Mouse (Mus musculus) heart, adult 2 months (tissue): ENCODE results near the gene Dmrtb1.

Source experiments
- CTCF ChIP-seq: fragments of 200-600 bp; IDR thresholded peaks from 2 replicates; pipeline ENCODE4 v1.8.1; 2022; ENCODE audit warnings: antibody characterized with exemption, mild to moderate bottlenecking, moderate library complexity
- POLR2A ChIP-seq: fragments of 200-500 bp; IDR thresholded peaks from 2 replicates; pipeline ENCODE4 v1.6.1; 2011; ENCODE audit warnings: mild to moderate bottlenecking, low read depth, low read length, control low read depth; ENCODE audit not compliant: insufficient read depth

DNA sequence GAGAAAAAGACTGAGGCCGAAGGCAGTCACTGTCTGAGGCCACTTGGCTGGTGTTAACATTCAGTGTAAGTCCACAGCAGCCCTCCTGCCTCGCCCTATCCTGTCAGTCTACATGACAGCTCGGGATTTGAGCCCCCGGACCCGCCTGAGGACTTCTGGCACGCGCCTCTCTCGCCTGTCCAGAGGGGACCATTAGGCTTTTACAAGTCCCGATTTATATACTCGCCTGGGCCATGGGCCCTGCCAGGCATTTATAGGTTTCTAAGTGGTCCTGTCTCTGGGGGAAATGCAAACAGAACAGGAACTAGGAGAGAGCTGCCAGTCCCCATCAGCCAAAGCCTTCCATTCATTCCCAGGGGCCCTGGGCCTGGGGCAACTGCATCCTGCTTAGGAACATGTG is 45.7 kb downstream of the Dmrtb1 start:
- TF ChIP-seq CTCF, result no peak
- TF ChIP-seq POLR2A, result no peak
